ENCODE assay signal across 8 mouse cellular contexts in genomic region chr12:86859924-86860790, GRCm38 (mm10). TPM values are rescaled to one million over a fixed set of nuclear protein-coding genes. Genes with fewer than 3 reads are reported as not detected.
DNase-seq lines count a peak whose midpoint lies in the region; ATAC-seq and TF ChIP-seq lines count a peak whose summit lies in the region.

No protein-coding gene starts in this region.

- peaks cover 35% of the 10 kb centered on the region for H3K4me1 ChIP-seq in midbrain, embryonic 10.5 days
- peaks cover 11% of the 10 kb centered on the region for H3K4me1 ChIP-seq in midbrain, embryonic 11.5 days (ENCODE audit: control insufficient read depth, insufficient read depth, low read length)
- peaks cover 25% of the 10 kb centered on the region for H3K4me1 ChIP-seq in hindbrain, postnatal 0 days (ENCODE audit: insufficient read depth, low read length)
- peaks cover 27% of the 10 kb centered on the region for H3K4me1 ChIP-seq in midbrain, embryonic 13.5 days (replicated peaks)
- peaks cover 25% of the 10 kb centered on the region for H3K4me1 ChIP-seq in thymus, adult 2 months (replicated peaks; ENCODE audit: control insufficient read depth, insufficient read depth, low read length)

- H3K4me3 ChIP-seq in midbrain, embryonic 10.5 days = no peak overlapping the region
- no peak overlapping the region for H3K4me3 ChIP-seq in midbrain, embryonic 11.5 days (ENCODE audit: low read depth, low read length)
- no peak overlapping the region for H3K4me3 ChIP-seq in hindbrain, postnatal 0 days (ENCODE audit: low read length)
- H3K4me3 ChIP-seq in midbrain, embryonic 13.5 days (replicated peaks) = no peak overlapping the region
- no peak overlapping the region for H3K4me3 ChIP-seq in thymus, adult 2 months (ENCODE audit: control insufficient read depth, insufficient read depth, low read length)

- H3K4me2 ChIP-seq in midbrain, embryonic 11.5 days = no peak overlapping the region
- no peak overlapping the region for H3K4me2 ChIP-seq in hindbrain, postnatal 0 days (ENCODE audit: low read depth, low read length)
- H3K4me2 ChIP-seq in midbrain, embryonic 13.5 days (replicated peaks) = no peak overlapping the region

- TF ChIP-seq POLR2A in thymus, adult 2 months (IDR thresholded peaks at IDR 0.05; ENCODE audit: control insufficient read depth, extremely low read depth, insufficient read depth, low read length, poor library complexity) = no peak

- no peaks in the 10 kb centered on the region for H3K9me3 ChIP-seq in midbrain, embryonic 10.5 days (replicated peaks)
- no peaks in the 10 kb centered on the region for H3K9me3 ChIP-seq in midbrain, embryonic 11.5 days (ENCODE audit: control insufficient read depth, low read length)
- no peaks in the 10 kb centered on the region for H3K9me3 ChIP-seq in hindbrain, postnatal 0 days (ENCODE audit: low read length)
- H3K9me3 ChIP-seq in midbrain, embryonic 13.5 days = no peaks in the 10 kb centered on the region

- no peaks in the 10 kb centered on the region for H3K36me3 ChIP-seq in midbrain, embryonic 10.5 days
- no peaks in the 10 kb centered on the region for H3K36me3 ChIP-seq in midbrain, embryonic 11.5 days (ENCODE audit: control insufficient read depth, insufficient read depth, low read length)
- H3K36me3 ChIP-seq in hindbrain, postnatal 0 days (ENCODE audit: insufficient read depth, low read length) = no peaks in the 10 kb centered on the region
- no peaks in the 10 kb centered on the region for H3K36me3 ChIP-seq in midbrain, embryonic 13.5 days
- H3K36me3 ChIP-seq in thymus, adult 2 months (ENCODE audit: control insufficient read depth, insufficient read depth, low read length) = no peaks in the 10 kb centered on the region

- WGBS in midbrain, embryonic 10.5 days = 72% methylated on average over 10 of the region's 10 CpGs
- WGBS in midbrain, embryonic 11.5 days = 58% methylated on average over 10 of the region's 10 CpGs
- WGBS in hindbrain, postnatal 0 days = 32% methylated on average over 10 of the region's 10 CpGs
- WGBS in midbrain, embryonic 13.5 days = 55% methylated on average over 10 of the region's 10 CpGs
- WGBS in thymus, adult 2 months = 14% methylated on average over 10 of the region's 10 CpGs

- no peaks in the 10 kb centered on the region for H3K27me3 ChIP-seq in midbrain, embryonic 10.5 days (ENCODE audit: low read depth, poor library complexity, severe bottlenecking)
- no peaks in the 10 kb centered on the region for H3K27me3 ChIP-seq in midbrain, embryonic 11.5 days (ENCODE audit: control insufficient read depth, insufficient read depth, low read length)
- H3K27me3 ChIP-seq in hindbrain, postnatal 0 days (ENCODE audit: insufficient read depth, low read length) = no peaks in the 10 kb centered on the region
- no peaks in the 10 kb centered on the region for H3K27me3 ChIP-seq in midbrain, embryonic 13.5 days
- no peaks in the 10 kb centered on the region for H3K27me3 ChIP-seq in thymus, adult 2 months (ENCODE audit: control insufficient read depth, insufficient read depth, low read length)

- no peak for ATAC-seq in midbrain, embryonic 11.5 days (ENCODE audit: low FRiP score)
- peak; percentile 55 for ATAC-seq in hindbrain, postnatal 0 days
- peak; percentile 43; the same call in 1 of the 2 replicates for ATAC-seq in midbrain, embryonic 13.5 days

- TF ChIP-seq CTCF in hindbrain, postnatal 0 days (IDR thresholded peaks at IDR 0.05; ENCODE audit: low read depth) = no peak
- no peak for TF ChIP-seq CTCF in thymus, adult 2 months (IDR thresholded peaks at IDR 0.05; ENCODE audit: borderline replicate concordance, control insufficient read depth, extremely low read depth, insufficient read depth, low read length, poor library complexity)

- H3K9ac ChIP-seq in midbrain, embryonic 11.5 days (ENCODE audit: low read length) = no peak overlapping the region
- peak overlapping the region; percentile 35; the same call in 1 of the 2 replicates for H3K9ac ChIP-seq in hindbrain, postnatal 0 days (replicated peaks; ENCODE audit: low read length)
- no peak overlapping the region; the same call in 1 of the 2 replicates for H3K9ac ChIP-seq in midbrain, embryonic 13.5 days (replicated peaks)

- DNase-seq in gastrocnemius, adult 18-20 months (ENCODE audit: low spot score) = peak; percentile 53
- no peak for DNase-seq in gastrocnemius, postnatal 10 days
- DNase-seq in midbrain, embryonic 10.5 days (ENCODE audit: low spot score) = no peak
- no peak for DNase-seq in midbrain, embryonic 11.5 days (ENCODE audit: low spot score, missing footprints)
- peak; percentile 52 for DNase-seq in hindbrain, postnatal 0 days (ENCODE audit: low spot score)
- DNase-seq in thymus, adult 2 months = peak; percentile 59
- DNase-seq in embryo, embryonic 10 days (ENCODE audit: low spot score) = no peak

- peak overlapping the region; percentile 71 for H3K27ac ChIP-seq in midbrain, embryonic 10.5 days (replicated peaks)
- H3K27ac ChIP-seq in midbrain, embryonic 11.5 days (ENCODE audit: low read depth, low read length) = no peak overlapping the region; the same call in 1 of the 2 replicates
- peak overlapping the region; percentile 66 for H3K27ac ChIP-seq in hindbrain, postnatal 0 days
- peak overlapping the region; percentile 61 for H3K27ac ChIP-seq in midbrain, embryonic 13.5 days
- peak overlapping the region; percentile 3; the same call in 1 of the 2 replicates for H3K27ac ChIP-seq in thymus, adult 2 months (ENCODE audit: control insufficient read depth, insufficient read depth, low read length)

RNA-seq across cellular contexts. Expression of gene Irf2bpl, which starts 24.4 kb away (rescaled TPM):
- total RNA-seq in gastrocnemius, adult 18-20 months (2021) = 10 to 100 TPM; 20.3 to 24.8 TPM
- 10 to 100 TPM; 42.9 to 46.7 TPM for total RNA-seq in gastrocnemius, postnatal 10 days (2021)
- 28.6 and 39.6 TPM in 2 replicates for polyA plus RNA-seq in midbrain, embryonic 10.5 days (2016; fragmentation: Nextera tagmentation; extraction: Ambion mirVana)
- polyA plus RNA-seq in midbrain, embryonic 11.5 days (2014; fragmentation: Nextera tagmentation; extraction: Ambion mirVana) = 24.4 and 26.4 TPM in 2 replicates
- 146 and 159 TPM in 2 replicates for total RNA-seq in hindbrain, postnatal 0 days (2014; rRNA removed)
- 59.4 and 66.9 TPM in 2 replicates for polyA plus RNA-seq in hindbrain, postnatal 0 days (2015; fragmentation: Nextera tagmentation; extraction: Ambion mirVana)
- 65.3 and 75.5 TPM in 2 replicates for polyA plus RNA-seq in midbrain, embryonic 13.5 days (2015; fragmentation: Nextera tagmentation; extraction: Ambion mirVana)
- 38.6 and 46.1 TPM in 2 replicates for polyA plus RNA-seq in thymus, adult 2 months (2012; rRNA removed)

Comparison
In these comparisons a context has a peak if more than half of its experiments do, and no peak if none do; other contexts are left out.
1. DNase-seq: peak in gastrocnemius, adult 18-20 months (single experiment), hindbrain, postnatal 0 days (single experiment) and thymus, adult 2 months (single experiment); none in gastrocnemius, postnatal 10 days (single experiment), midbrain, embryonic 10.5 days (single experiment), midbrain, embryonic 11.5 days (single experiment) and embryo, embryonic 10 days (single experiment).